Mouse (Mus musculus) thymus, adult 2 months (tissue): ENCODE measurements around the gene Slc38a3.

Experiments
- CTCF ChIP-seq: fragments of 200-500 bp; IDR thresholded peaks from 2 replicates; pipeline ENCODE4 v1.5.1; 2012; ENCODE audit warnings: mild to moderate bottlenecking, control low read depth, low read length, moderate library complexity, borderline replicate concordance; ENCODE audit not compliant: control insufficient read depth, poor library complexity, insufficient read depth; ENCODE audit errors: extremely low read depth
- POLR2A ChIP-seq: fragments of 200-500 bp; IDR thresholded peaks from 2 replicates; pipeline ENCODE4 v1.6.1; 2012; ENCODE audit warnings: mild to moderate bottlenecking, low read length, control low read depth, moderate library complexity; ENCODE audit not compliant: control insufficient read depth, poor library complexity, insufficient read depth; ENCODE audit errors: extremely low read depth

DNA sequence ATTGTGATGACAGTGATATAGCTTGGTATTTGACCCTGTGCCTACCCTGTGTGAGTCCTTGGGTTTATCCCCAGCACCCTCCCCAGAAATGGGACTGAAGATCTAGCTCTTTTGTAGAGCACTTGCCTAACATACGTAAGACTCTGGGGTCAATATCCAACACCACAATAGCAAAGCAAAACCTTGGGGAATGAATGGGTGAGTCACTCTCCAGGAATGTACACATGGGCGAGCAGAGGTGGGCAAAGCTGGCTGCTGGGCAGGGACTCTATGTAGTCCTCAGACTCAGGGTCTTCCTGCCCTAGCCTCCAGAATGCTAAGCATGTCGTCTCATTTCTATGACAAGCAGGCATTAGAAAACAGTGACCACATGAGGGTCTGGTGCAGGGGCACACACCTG, 20.6 kb downstream of the Slc38a3 start:
- TF ChIP-seq POLR2A (no peak), CTCF (no peak)
